Mouse (Mus musculus) frontal cortex, adult 2 months (tissue): ENCODE results near the gene Fscn2. TPM values are rescaled to one million over a fixed set of nuclear protein-coding genes. Genes with fewer than 3 reads are reported as not detected.
"Not testable (repeated sequence)": the region's sequence is repeated elsewhere in the genome, so short reads cannot be mapped to it uniquely, and the experiment has no call there.

Experiments used
- DNase-seq, 2 experiments: peaks; one replicate each; pipeline ENCODE4 v3.0.0; 2022; ENCODE audit warnings: low spot score in 1 of 2; ENCODE audit errors: extremely low spot score in 1 of 2
- polyA plus RNA-seq: library from polyadenylated mRNA; depleted of rRNA; stranded (reverse); fragments of >200 nt; gene quantifications from 2 replicates; pipeline ENCODE4 v1.2.3, GENCODE M21; 2012; rRNA removed

Gene Fscn2
- polyA plus RNA-seq, 1 experiment = 0.82 TPM

GRCm38 (mm10) chr11:120388580-120388979, 27.2 kb downstream of the Fscn2 start:
- no peak for DNase-seq

GRCm38 (mm10) chr11:120395661-120396060, 34.3 kb downstream of the Fscn2 start:
- no peak for DNase-seq

- DNase-seq = no peak
These were observed 36.3 kb downstream of the Fscn2 start for GRCm38 (mm10) chr11:120397602-120398001.

- DNase-seq = no peak
These were observed 38.0 kb downstream of the Fscn2 start for GRCm38 (mm10) chr11:120399319-120399718.

GRCm38 (mm10) chr11:120404814-120405213, 43.5 kb downstream of the Fscn2 start:
- no peak for DNase-seq

GRCm38 (mm10) chr11:120405867-120406266, 44.5 kb downstream of the Fscn2 start:
- DNase-seq = no peak

- DNase-seq = no peak
These were observed 45.1 kb downstream of the Fscn2 start for GRCm38 (mm10) chr11:120406445-120406844.

GRCm38 (mm10) chr11:120413621-120414020, 52.3 kb downstream of the Fscn2 start:
- DNase-seq = not testable (repeated sequence)

Other genes starting within 250 kb of the Fscn2 start
- 62.5 and 62.6 TPM in 2 replicates for gene Slc38a10, start 210.2 kb upstream of the Fscn2 start, polyA plus RNA-seq
- 16.9 and 17.2 TPM in 2 replicates for gene Bahcc1, start 128.6 kb upstream of the Fscn2 start, polyA plus RNA-seq
- gene Actg1, start 13.0 kb upstream of the Fscn2 start, polyA plus RNA-seq = 1,138 and 1,210 TPM in 2 replicates
- gene Faap100, start 17.2 kb downstream of the Fscn2 start, polyA plus RNA-seq = 27.6 and 27.8 TPM in 2 replicates
- gene Nploc4, start 76.2 kb downstream of the Fscn2 start, polyA plus RNA-seq = 52.9 and 60.2 TPM in 2 replicates
- 0.54 and 0.61 TPM in 2 replicates for gene Tspan10, start 81.1 kb downstream of the Fscn2 start, polyA plus RNA-seq
- 0.82 and 0.84 TPM in 2 replicates for gene Pde6g, start 92.0 kb downstream of the Fscn2 start, polyA plus RNA-seq
- 14.3 and 15.4 TPM in 2 replicates for gene Oxld1, start 96.5 kb downstream of the Fscn2 start, polyA plus RNA-seq
- 26.5 and 29.8 TPM in 2 replicates for gene Ccdc137, start 96.6 kb downstream of the Fscn2 start, polyA plus RNA-seq
- 48.0 and 52.0 TPM in 2 replicates for gene Arl16, start 106.1 kb downstream of the Fscn2 start, polyA plus RNA-seq
- 94.2 TPM in 2 replicates for gene Mrpl12, start 123.1 kb downstream of the Fscn2 start, polyA plus RNA-seq
- gene Slc25a10, start 130.3 kb downstream of the Fscn2 start, polyA plus RNA-seq = 30.6 and 35.8 TPM in 2 replicates
- 0.42 and 0.54 TPM in 2 replicates for gene Gcgr, start 169.2 kb downstream of the Fscn2 start, polyA plus RNA-seq
- 153 and 174 TPM in 2 replicates for gene Mcrip1, start 188.2 kb downstream of the Fscn2 start, polyA plus RNA-seq
- not detected in 2 replicates for gene Ppp1r27, start 189.6 kb downstream of the Fscn2 start, polyA plus RNA-seq
- gene P4hb, start 211.7 kb downstream of the Fscn2 start, polyA plus RNA-seq = 103 and 109 TPM in 2 replicates
- gene Arhgdia, start 220.1 kb downstream of the Fscn2 start, polyA plus RNA-seq = 408 and 428 TPM in 2 replicates
- gene Alyref, start 236.8 kb downstream of the Fscn2 start, polyA plus RNA-seq = 46.3 and 53.0 TPM in 2 replicates
- gene Anapc11, start 236.9 kb downstream of the Fscn2 start, polyA plus RNA-seq = 143 and 170 TPM in 2 replicates
- 0.84 and 1.2 TPM in 2 replicates for gene Npb, start 246.9 kb downstream of the Fscn2 start, polyA plus RNA-seq